Mouse (Mus musculus): ENCODE results near the gene Rnf213. TPM values are rescaled to one million over a fixed set of nuclear protein-coding genes. Genes with fewer than 3 reads are reported as not detected.
A peak's percentile ranks its signal among the peaks of the same experiment; 100 is the strongest.

Rnf213 gene
- total RNA-seq, 2 experiments from 2014 or later: 5.4 to 7.4 TPM

GRCm38 (mm10) chr11:119507772-119508171 lies 114.9 kb downstream of the Rnf213 start:
- intact Hi-C loops (cut with DNase I; ENCODE audit: low total_unique reads): loop anchor here (10.0 kb wide), 1 partner anchor 277 kb away; no protein-coding TSS in a partner anchor
- no peak for DNase-seq

DNA sequence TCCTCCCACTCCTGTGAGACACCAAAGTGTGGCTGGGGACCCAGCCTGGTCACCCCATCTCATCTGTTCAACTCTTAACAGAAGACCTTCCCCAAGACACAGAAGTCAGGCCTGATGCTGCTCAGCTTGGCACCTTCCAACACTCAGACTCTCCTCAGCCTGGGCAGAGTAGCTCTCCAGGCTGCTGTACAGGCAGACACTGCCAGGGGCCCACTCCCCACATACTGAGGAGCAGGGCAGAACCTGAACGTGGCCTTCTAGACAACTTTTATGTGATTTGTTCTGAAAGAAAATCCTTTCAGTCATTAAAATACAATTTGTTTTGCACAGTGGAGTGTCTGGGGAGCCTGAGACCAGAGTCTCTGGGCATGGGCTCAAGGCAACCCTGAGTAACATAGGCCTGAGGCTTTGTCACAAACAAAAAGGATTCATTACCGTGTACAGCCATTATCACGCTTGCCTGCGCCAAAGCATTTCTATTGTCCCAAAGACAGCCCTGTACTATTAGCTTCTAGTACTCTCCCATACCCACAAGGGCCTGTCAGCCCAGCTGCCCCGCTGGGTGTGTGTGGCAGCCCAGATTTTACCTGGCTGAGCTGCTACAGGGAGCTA lies 116.4 kb downstream of the Rnf213 start:
- DNase-seq: no peak
- intact Hi-C loops (cut with DNase I; ENCODE audit: low total_unique reads): loop anchor here (10.0 kb wide), 1 partner anchor 276 kb away; no protein-coding TSS in a partner anchor

DNA sequence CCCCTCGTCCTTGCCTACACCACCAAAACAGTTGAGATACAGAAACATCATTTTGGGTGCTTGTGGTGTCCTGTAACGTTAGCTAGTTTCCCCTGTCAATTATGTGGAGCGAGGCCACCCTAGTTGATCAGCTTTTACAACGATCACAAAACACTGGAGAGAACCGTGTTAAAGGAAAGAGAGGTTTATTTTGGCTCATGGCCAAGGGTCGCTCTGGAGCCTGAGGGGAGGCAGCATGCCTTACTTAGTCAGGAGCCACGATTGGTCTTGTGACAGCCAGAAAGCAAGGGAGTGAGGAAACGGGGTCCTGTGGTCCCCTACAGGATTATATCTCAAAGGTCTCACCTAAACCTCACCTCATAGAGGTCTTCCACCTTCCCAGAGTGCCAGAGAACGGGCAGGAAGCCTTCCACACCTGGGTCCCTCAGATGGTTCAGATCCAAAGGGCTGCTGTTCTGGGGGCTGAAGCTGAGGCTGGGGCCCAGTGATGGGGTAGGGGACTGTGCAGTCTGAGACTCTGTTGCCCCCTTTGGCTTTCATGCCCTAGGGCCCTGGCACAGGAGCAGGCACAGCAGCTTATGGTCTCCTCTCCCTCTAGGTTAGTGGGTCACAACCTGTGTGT lies 120.2 kb downstream of the Rnf213 start:
- intact Hi-C loops (cut with DNase I; ENCODE audit: low total_unique reads): no loop called here
- no peak for DNase-seq

- no peak for DNase-seq
- intact Hi-C loops (cut with DNase I; ENCODE audit: low total_unique reads): no loop called here
These were observed 121.4 kb downstream of the Rnf213 start for GRCm38 (mm10) chr11:119514108-119514860.

DNA sequence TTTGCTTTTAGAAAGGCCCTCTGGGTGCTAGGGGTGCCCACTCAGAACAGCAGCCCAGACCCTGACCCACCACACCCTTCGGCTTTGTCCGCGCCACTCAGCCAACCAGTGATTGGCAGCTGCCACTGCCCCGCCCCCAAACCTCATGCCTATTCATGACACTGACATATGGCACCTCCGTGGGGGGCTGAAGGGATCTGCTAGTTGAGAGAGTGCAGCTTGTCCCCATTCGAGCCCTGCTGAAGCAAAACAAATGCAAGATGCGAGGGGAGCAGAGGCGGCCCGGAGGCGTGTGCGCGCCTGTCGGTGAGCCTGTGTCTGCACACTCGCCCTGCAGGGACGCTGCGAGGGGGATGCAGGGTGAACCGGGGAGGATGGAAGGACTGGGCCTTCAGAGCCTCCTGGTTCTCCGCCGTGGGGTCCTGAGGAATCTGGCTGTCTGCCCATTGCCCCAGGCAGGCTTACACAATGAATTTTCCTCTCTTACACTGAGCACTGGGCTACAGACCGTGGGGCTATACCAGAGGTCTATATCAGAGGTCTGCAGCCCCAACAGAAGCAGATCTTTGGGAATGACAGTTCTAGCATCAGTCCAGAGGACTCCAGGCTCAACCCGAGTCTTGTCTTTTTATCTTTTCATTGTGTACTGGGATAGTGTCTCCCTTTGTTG lies 122.2 kb downstream of the Rnf213 start:
- intact Hi-C loops (cut with DNase I; ENCODE audit: low total_unique reads): no loop called here
- no peak for DNase-seq

GRCm38 (mm10) chr11:119515823-119516676 lies 123.2 kb downstream of the Rnf213 start:
- intact Hi-C loops (cut with DNase I; ENCODE audit: low total_unique reads): no loop called here
- DNase-seq: no peak

- DNase-seq: peak; percentile 31
- intact Hi-C loops (cut with DNase I; ENCODE audit: low total_unique reads): no loop called here
These were observed 123.9 kb downstream of the Rnf213 start for GRCm38 (mm10) chr11:119516677-119517361.

DNA sequence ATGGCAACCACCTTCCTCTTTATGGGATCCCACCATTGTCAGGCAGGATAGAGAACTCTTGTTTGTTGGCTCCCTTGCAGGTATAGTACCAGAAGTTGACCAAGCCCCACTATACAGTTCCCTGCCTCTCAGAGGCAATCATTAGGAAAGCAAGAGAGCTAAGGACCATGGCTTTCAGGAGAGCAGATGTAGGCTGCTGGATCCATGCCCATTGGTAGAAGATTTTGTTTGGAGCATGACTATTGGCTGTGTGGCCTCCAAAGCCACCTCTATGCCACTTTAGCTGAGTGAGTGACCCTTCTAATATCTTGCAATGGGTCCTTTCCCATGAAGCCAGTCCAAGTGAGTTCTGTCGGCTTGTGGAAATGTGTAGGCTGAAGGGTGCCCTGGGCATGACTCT lies 126.5 kb downstream of the Rnf213 start:
- intact Hi-C loops (cut with DNase I; ENCODE audit: low total_unique reads): no loop called here
- no peak for DNase-seq

DNA sequence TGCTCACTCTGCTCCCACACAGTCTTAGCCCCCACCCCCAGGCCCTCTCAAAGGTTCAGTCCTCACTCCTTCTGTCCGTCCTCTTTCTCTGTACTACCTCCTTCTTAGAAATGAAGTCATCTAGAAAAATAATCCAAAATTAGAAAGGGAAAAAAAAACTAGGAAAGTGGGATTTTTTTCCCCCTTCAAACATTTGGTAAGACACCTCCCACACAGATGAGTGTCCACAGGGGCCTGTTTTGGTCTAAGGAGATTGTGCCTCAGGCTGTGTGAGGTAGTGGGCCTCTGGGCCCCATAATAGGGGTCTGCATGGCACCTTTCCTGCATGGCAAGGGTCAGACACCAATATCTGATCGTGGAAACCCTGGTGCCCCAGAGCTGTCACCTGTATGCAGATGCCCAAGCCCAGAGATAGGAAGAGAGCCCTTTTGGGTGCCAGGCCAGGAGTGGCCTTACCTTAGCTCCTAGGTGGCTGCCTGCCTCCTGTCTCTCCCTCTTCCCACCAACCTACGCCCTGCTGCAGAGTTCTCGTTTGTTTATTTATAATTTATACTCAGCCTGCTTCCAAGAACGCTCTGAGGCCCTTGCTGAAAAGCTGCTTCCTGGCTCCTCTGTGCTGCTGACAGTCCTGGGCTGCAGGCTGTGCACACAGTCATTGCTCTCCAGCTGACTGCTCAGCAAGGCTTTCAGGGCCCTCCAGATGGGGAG lies 127.3 kb downstream of the Rnf213 start:
- no peak for DNase-seq
- intact Hi-C loops (cut with DNase I; ENCODE audit: low total_unique reads): no loop called here

DNA sequence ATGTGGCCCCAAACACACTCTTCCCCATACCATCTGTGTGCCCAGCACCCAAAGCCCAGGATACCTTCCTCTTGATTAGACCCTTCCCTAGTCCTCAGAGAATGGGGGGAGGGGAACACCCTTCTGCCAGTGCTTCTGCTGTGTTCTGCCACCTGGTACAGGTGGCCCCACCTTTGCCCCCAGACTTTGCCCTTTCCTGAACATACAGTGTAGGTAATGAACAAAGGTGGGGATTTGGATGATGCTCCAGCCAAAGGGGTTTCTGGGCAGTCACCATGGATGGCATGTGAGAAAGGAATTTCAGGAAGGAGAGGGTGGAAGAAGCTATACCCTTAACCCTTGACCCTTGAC lies 127.8 kb downstream of the Rnf213 start:
- intact Hi-C loops (cut with DNase I; ENCODE audit: low total_unique reads): no loop called here
- no peak for DNase-seq

- no peak for DNase-seq
- intact Hi-C loops (cut with DNase I; ENCODE audit: low total_unique reads): no loop called here
These were observed 129.2 kb downstream of the Rnf213 start for GRCm38 (mm10) chr11:119521920-119522710.

DNA sequence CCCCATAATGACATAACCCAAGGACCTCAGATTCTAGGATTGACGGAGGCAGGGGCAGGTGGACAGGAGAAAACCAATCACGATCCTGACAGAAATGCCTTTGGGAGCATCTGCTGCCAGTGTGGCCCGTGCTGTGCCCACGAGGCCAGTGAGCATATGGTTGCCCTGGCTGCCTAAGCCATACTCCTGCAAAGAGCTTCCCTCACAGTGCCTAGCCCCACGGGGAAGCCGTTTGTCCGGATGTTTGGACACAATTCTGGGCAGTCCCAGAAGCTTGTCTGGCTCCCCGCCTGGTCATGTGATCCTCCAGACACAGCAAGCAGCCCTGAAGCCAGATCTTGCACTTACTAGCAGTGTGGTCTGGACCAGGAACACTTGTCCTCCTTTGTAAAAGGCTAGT lies 129.9 kb downstream of the Rnf213 start:
- peak; percentile 43 for DNase-seq
- intact Hi-C loops (cut with DNase I; ENCODE audit: low total_unique reads): no loop called here

GRCm38 (mm10) chr11:119523392-119523791 lies 130.5 kb downstream of the Rnf213 start:
- intact Hi-C loops (cut with DNase I; ENCODE audit: low total_unique reads): no loop called here
- DNase-seq: no peak

DNA sequence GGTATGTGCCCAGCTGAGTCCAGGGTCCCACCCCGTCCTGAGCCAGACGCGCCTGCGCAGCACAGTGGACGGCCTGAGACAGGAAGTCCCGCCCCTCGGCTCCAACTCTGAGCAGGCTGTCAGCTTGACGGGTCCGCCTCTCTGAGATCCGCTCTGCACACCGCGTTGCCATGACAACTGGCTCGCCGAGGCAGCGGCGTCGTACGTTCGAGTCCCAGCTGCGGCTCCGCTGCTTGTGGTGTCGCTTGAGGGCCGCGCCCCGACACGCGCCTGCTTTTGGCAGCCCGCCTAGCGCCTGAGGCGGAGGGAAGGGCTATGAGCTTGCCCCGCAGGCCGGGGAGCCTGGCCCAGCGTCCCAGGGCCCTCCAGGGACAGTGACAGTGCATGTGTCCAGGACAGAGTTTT lies 131.6 kb downstream of the Rnf213 start:
- intact Hi-C loops (cut with DNase I; ENCODE audit: low total_unique reads): no loop called here
- DNase-seq: peak; percentile 86

DNA sequence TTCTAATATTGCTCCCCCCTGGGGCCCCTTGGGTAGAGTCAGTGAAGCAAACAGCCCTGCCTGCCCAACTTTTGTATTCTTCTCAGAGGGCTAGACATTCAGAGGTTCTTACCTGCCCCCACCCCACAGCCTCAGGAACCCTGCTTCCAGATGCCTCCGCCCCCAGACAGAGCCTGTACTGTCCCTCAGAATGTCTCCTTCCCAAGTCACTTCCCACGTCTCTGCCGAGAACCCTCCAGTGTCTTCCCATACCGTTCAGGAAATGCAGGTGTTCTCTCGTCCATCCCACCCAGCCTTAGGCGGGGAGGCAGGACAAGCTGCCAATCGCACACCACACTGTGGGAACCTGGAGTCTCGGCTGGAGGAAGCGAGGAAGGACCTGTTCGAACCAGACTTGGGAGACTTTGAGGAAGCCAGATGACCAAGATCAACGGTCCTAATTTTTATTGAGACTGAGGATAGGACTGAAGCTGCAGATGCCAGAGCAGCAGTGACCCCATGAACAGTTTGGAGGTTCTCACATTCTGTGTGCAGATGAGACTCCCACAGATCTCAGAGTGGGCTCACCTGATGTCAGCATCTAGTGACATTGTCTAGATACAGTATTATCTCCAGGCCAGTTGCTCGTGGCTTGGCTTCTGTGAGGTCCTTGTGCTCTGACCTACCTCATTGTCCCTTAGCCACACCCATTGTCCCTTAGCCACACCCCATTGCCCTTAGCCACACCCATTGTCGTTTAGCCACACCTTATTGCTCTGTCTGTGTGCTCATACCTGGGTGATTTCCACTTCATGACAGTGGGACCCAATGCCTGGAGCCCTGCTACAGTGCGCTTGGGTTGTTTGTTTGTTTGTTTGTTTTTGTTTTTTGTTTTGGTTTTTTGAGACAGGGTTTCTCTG lies 133.4 kb downstream of the Rnf213 start:
- intact Hi-C loops (cut with DNase I; ENCODE audit: low total_unique reads): no loop called here
- no peak for DNase-seq

DNA sequence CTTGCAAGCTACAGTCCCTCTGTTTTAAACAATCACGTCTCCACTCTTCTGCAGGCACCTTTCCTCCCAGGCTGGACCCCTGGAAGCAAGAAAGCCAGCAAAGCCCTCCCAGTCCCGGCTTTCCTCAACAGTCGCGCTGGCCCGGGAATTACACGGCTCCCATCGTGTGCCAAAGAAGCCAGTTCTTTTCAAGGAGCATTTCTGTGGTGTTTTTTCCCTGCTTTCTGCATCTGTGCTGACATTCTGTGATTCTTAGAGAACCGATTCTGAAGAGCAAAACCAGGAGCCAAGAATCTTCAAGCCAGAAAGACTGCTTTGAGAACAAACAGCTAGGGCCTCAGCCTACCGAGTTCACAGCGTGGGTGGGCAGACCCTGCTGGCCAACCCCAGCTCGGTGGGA lies 136.0 kb downstream of the Rnf213 start:
- no peak for DNase-seq
- intact Hi-C loops (cut with DNase I; ENCODE audit: low total_unique reads): no loop called here

- DNase-seq: no peak
- intact Hi-C loops (cut with DNase I; ENCODE audit: low total_unique reads): no loop called here
These were observed 139.6 kb downstream of the Rnf213 start for GRCm38 (mm10) chr11:119532460-119532859.

Data from gastrocnemius, postnatal 14 days (tissue).